In the genomic region with DNA sequence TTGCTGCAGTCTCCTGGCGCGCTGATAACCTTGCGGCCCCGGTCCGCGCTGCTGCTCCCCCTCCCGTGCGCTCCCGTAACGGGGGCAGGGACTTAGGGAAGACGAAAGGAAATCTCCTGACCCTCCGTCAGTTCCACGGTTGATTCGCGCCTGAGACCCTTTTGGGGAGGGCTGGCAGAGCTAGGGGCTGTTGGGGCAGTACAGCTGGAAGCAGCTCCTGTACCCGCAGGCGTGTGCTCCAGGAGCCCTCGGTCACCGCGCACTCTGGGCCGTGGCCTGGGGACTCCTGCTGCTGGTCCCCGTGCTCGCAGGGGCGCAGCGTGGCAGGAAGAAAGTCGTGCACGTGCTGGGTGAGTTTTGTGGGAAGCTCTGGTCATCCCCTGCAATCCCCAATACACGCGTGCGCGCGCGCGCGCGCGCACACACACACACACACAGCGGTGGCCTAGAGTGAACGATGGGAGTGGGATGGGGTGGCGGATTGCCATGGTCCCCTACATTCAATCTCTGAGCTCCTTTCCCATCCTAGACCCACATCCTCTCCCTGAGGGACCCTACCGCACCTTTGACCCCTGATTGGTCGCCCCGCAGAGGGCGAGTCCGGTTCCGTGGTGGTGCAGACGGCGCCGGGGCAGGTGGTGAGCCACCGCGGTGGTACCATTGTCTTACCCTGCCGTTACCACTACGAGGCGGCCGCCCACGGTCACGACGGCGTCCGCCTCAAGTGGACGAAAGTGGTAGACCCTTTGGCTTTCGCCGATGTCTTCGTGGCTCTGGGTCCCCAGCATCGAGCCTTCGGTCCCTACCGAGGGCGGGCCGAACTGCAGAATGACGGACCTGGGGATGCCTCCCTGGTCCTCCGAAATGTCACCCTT, we compare ENCODE assay signal across 8 mouse cellular contexts. TPM values are rescaled to one million over a fixed set of nuclear protein-coding genes. Genes with fewer than 3 reads are reported as not detected.
DNase-seq lines count a peak whose midpoint lies in the region; ATAC-seq and TF ChIP-seq lines count a peak whose summit lies in the region.

No protein-coding gene starts in this region.

- peak; percentile 15 for DNase-seq in adrenal gland, postnatal 10 days
- DNase-seq in adrenal gland, postnatal 4 days (ENCODE audit: low spot score in 2 of 2) = no peak
- DNase-seq in thymus, postnatal 4 days = peak; percentile 24
- no peak for DNase-seq in thymus, postnatal 0 days (ENCODE audit: low spot score)
- peak; percentile 37 for DNase-seq in midbrain, postnatal 0 days (ENCODE audit: low spot score)
- DNase-seq in urinary bladder, postnatal 14 days (ENCODE audit: low spot score) = no peak
- DNase-seq in gastrocnemius, adult 8-10 months (ENCODE audit: low spot score in 2 of 2) = no peak

- peak overlapping the region; percentile 39 for H3K9ac ChIP-seq in hindbrain, embryonic 16.5 days (ENCODE audit: low read depth, low read length)
- H3K9ac ChIP-seq in midbrain, postnatal 0 days (replicated peaks; ENCODE audit: low read length, poor library complexity, severe bottlenecking) = peak overlapping the region; percentile 48; the same call in 1 of the 2 replicates

- no peak overlapping the region for H3K27ac ChIP-seq in hindbrain, embryonic 16.5 days (ENCODE audit: low read depth, low read length)
- no peak overlapping the region for H3K27ac ChIP-seq in midbrain, postnatal 0 days (ENCODE audit: low read depth, low read length)

- H3K4me3 ChIP-seq in hindbrain, embryonic 16.5 days (ENCODE audit: low read length) = peak overlapping the region; percentile 39
- H3K4me3 ChIP-seq in midbrain, postnatal 0 days (ENCODE audit: low read depth, low read length) = peak overlapping the region; percentile 46

- peaks cover 52% of the 10 kb centered on the region for H3K27me3 ChIP-seq in hindbrain, embryonic 16.5 days (replicated peaks; ENCODE audit: control insufficient read depth, insufficient read depth, low read length)
- H3K27me3 ChIP-seq in midbrain, postnatal 0 days (ENCODE audit: insufficient read depth, low read length) = peaks cover 50% of the 10 kb centered on the region

- ATAC-seq in hindbrain, embryonic 16.5 days = peak; percentile 22
- peak; percentile 32; the same call in 1 of the 2 replicates for ATAC-seq in midbrain, postnatal 0 days (ENCODE audit: low FRiP score)

- 2% methylated on average over 68 of the region's 71 CpGs for WGBS in hindbrain, embryonic 16.5 days
- WGBS in midbrain, postnatal 0 days = 2% methylated on average over 70 of the region's 71 CpGs

- TF ChIP-seq CTCF in midbrain, postnatal 0 days (IDR thresholded peaks at IDR 0.05) = peak; percentile 60

- H3K36me3 ChIP-seq in hindbrain, embryonic 16.5 days (ENCODE audit: control insufficient read depth, insufficient read depth, low read length) = no peaks in the 10 kb centered on the region
- peaks cover 1% of the 10 kb centered on the region; the same call in 1 of the 2 replicates for H3K36me3 ChIP-seq in midbrain, postnatal 0 days (ENCODE audit: insufficient read depth, low read length)

- H3K4me2 ChIP-seq in hindbrain, embryonic 16.5 days (ENCODE audit: low read length) = peak overlapping the region; percentile 90
- peak overlapping the region; percentile 68 for H3K4me2 ChIP-seq in midbrain, postnatal 0 days (ENCODE audit: low read depth, low read length, poor library complexity, severe bottlenecking)

- H3K4me1 ChIP-seq in hindbrain, embryonic 16.5 days (ENCODE audit: control insufficient read depth, insufficient read depth, low read depth, low read length) = peaks cover 36% of the 10 kb centered on the region
- H3K4me1 ChIP-seq in midbrain, postnatal 0 days (ENCODE audit: insufficient read depth, low read length) = peaks cover 26% of the 10 kb centered on the region

- H3K9me3 ChIP-seq in hindbrain, embryonic 16.5 days (ENCODE audit: control insufficient read depth, low read length) = no peaks in the 10 kb centered on the region
- no peaks in the 10 kb centered on the region for H3K9me3 ChIP-seq in midbrain, postnatal 0 days (ENCODE audit: low read length)

RNA-seq across cellular contexts. Expression of a gene that starts 1.2 kb away (rescaled TPM):
- under 1 TPM; 0.24 to 0.36 TPM for total RNA-seq in adrenal gland, postnatal 10 days (2021)
- total RNA-seq in adrenal gland, postnatal 4 days (2021) = under 1 TPM; 0.11 to 0.14 TPM
- 0.07 TPM in 1 of 2 replicates, not detected in the other for polyA plus RNA-seq in thymus, postnatal 0 days (2015; fragmentation: Nextera tagmentation; extraction: Ambion mirVana)
- polyA plus RNA-seq in hindbrain, embryonic 16.5 days (2015; fragmentation: Nextera tagmentation; extraction: Ambion mirVana) = 1.2 and 1.3 TPM in 2 replicates
- 0.99 and 1.3 TPM in 2 replicates for total RNA-seq in midbrain, postnatal 0 days (2014; rRNA removed)
- 1.6 and 1.7 TPM in 2 replicates for polyA plus RNA-seq in midbrain, postnatal 0 days (2015; fragmentation: Nextera tagmentation; extraction: Ambion mirVana)
- total RNA-seq in gastrocnemius, adult 8-10 months (2022) = under 1 TPM in 1 of 4 experiments, not detected in 3; 0.08 TPM

RNA-seq across cellular contexts. Expression of a gene that starts 11.7 kb away (rescaled TPM):
- total RNA-seq in adrenal gland, postnatal 10 days (2021) = 1 to 10 TPM; 4.3 to 9.3 TPM
- total RNA-seq in adrenal gland, postnatal 4 days (2021) = 1 to 10 TPM in 1 of 2 experiments, under 1 TPM in 1; 0.53 to 4.8 TPM
- 0.43 and 0.62 TPM in 2 replicates for polyA plus RNA-seq in thymus, postnatal 0 days (2015; fragmentation: Nextera tagmentation; extraction: Ambion mirVana)
- 1.2 and 1.4 TPM in 2 replicates for polyA plus RNA-seq in hindbrain, embryonic 16.5 days (2015; fragmentation: Nextera tagmentation; extraction: Ambion mirVana)
- 1.6 TPM in 1 of 2 replicates, not detected in the other for total RNA-seq in midbrain, postnatal 0 days (2014; rRNA removed)
- polyA plus RNA-seq in midbrain, postnatal 0 days (2015; fragmentation: Nextera tagmentation; extraction: Ambion mirVana) = 0.22 and 0.35 TPM in 2 replicates
- total RNA-seq in gastrocnemius, adult 8-10 months (2022) = under 1 TPM; 0.17 to 0.48 (median 0.35) TPM

RNA-seq across cellular contexts. Expression of a gene that starts 36.2 kb away (rescaled TPM):
- 1 to 10 TPM in 1 of 2 experiments, under 1 TPM in 1; 0.81 to 1.2 TPM for total RNA-seq in adrenal gland, postnatal 10 days (2021)
- total RNA-seq in adrenal gland, postnatal 4 days (2021) = 1 to 10 TPM; 2.4 to 3.6 TPM
- 0.03 and 0.05 TPM in 2 replicates for polyA plus RNA-seq in thymus, postnatal 0 days (2015; fragmentation: Nextera tagmentation; extraction: Ambion mirVana)
- 178 and 200 TPM in 2 replicates for polyA plus RNA-seq in hindbrain, embryonic 16.5 days (2015; fragmentation: Nextera tagmentation; extraction: Ambion mirVana)
- 440 and 447 TPM in 2 replicates for total RNA-seq in midbrain, postnatal 0 days (2014; rRNA removed)
- 202 and 210 TPM in 2 replicates for polyA plus RNA-seq in midbrain, postnatal 0 days (2015; fragmentation: Nextera tagmentation; extraction: Ambion mirVana)
- under 1 TPM in 3 of 4 experiments, not detected in 1; 0.05 to 0.11 (median 0.08) TPM for total RNA-seq in gastrocnemius, adult 8-10 months (2022)

RNA-seq across cellular contexts. Expression of a gene that starts 41.8 kb away (rescaled TPM):
- total RNA-seq in adrenal gland, postnatal 10 days (2021) = 10 to 100 TPM; 24.1 to 29.7 TPM
- total RNA-seq in adrenal gland, postnatal 4 days (2021) = 10 to 100 TPM; 41.1 to 45.2 TPM
- 40.7 and 44.3 TPM in 2 replicates for polyA plus RNA-seq in thymus, postnatal 0 days (2015; fragmentation: Nextera tagmentation; extraction: Ambion mirVana)
- 54.4 and 55.8 TPM in 2 replicates for polyA plus RNA-seq in hindbrain, embryonic 16.5 days (2015; fragmentation: Nextera tagmentation; extraction: Ambion mirVana)
- 18.6 and 19.9 TPM in 2 replicates for total RNA-seq in midbrain, postnatal 0 days (2014; rRNA removed)
- 48.7 and 48.9 TPM in 2 replicates for polyA plus RNA-seq in midbrain, postnatal 0 days (2015; fragmentation: Nextera tagmentation; extraction: Ambion mirVana)
- 10 to 100 TPM; 16.7 to 20.4 (median 18.1) TPM for total RNA-seq in gastrocnemius, adult 8-10 months (2022)

RNA-seq across cellular contexts. Expression of a gene that starts 41.9 kb away (rescaled TPM):
- total RNA-seq in adrenal gland, postnatal 10 days (2021) = 10 to 100 TPM; 53.8 to 56.2 TPM
- 10 to 100 TPM; 76.6 to 80.2 TPM for total RNA-seq in adrenal gland, postnatal 4 days (2021)
- polyA plus RNA-seq in thymus, postnatal 0 days (2015; fragmentation: Nextera tagmentation; extraction: Ambion mirVana) = 45.2 and 50.5 TPM in 2 replicates
- polyA plus RNA-seq in hindbrain, embryonic 16.5 days (2015; fragmentation: Nextera tagmentation; extraction: Ambion mirVana) = 61.5 and 71.2 TPM in 2 replicates
- 130 and 148 TPM in 2 replicates for total RNA-seq in midbrain, postnatal 0 days (2014; rRNA removed)
- polyA plus RNA-seq in midbrain, postnatal 0 days (2015; fragmentation: Nextera tagmentation; extraction: Ambion mirVana) = 54.3 and 56.6 TPM in 2 replicates
- total RNA-seq in gastrocnemius, adult 8-10 months (2022) = 10 to 100 TPM; 23.1 to 26.1 (median 24.6) TPM

Comparison
In these comparisons a context has a peak if more than half of its experiments do, and no peak if none do; other contexts are left out.
1. DNase-seq: peak in adrenal gland, postnatal 10 days (single experiment), thymus, postnatal 4 days (single experiment) and midbrain, postnatal 0 days (single experiment); none in adrenal gland, postnatal 4 days (0 of 2), thymus, postnatal 0 days (single experiment), urinary bladder, postnatal 14 days (single experiment) and gastrocnemius, adult 8-10 months (0 of 2).
2. RNA of a gene that starts 36.2 kb away (total RNA-seq): 440 to 447 TPM in midbrain, postnatal 0 days; 2.4 to 3.6 TPM in adrenal gland, postnatal 4 days, 0.81 to 1.2 TPM in adrenal gland, postnatal 10 days and 0.05 to 0.11 TPM in gastrocnemius, adult 8-10 months; every median in the first group is over 10 times any median in the second.